Mouse (Mus musculus): ENCODE measurements around the gene Pold4. TPM values are rescaled to one million over a fixed set of nuclear protein-coding genes. Genes with fewer than 3 reads are reported as not detected.

The Pold4 gene
- polyA plus RNA-seq, 1 experiment from 2014 or later = 49.5 TPM

DNA sequence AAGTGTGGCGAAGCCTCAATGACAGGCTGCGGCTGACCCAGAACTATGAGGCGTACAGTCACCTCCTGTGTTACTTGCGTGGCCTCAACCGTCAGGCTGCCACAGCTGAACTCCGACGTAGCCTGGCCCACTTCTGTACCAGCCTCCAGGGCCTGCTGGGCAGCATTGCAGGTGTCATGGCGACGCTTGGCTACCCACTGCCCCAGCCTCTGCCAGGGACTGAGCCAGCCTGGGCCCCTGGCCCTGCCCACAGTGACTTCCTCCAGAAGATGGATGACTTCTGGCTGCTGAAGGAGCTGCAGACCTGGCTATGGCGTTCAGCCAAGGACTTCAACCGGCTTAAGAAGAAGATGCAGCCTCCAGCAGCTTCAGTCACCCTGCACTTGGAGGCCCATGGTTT is 9.5 kb upstream of the Pold4 start:
- DNase-seq (ENCODE audit: low read depth, low spot score) = no peak
- no peak for TF ChIP-seq CTCF (IDR thresholded peaks at IDR 0.05)
- in situ Hi-C loops (cut with MboI; ENCODE audit: low pct_unique_long_range_greater_than_20kb) = no loop called here
- ChIA-PET CTCF (interaction anchor here (1.4 to 20.5 kb wide), 2 partner anchors 10 to 16 kb away, joined by 3 to 396 read pairs; partner anchors contain the start of genes AC109138.7 and Clcf1), POLR2A (interaction anchor here (1.5 to 4.1 kb wide), 3 partner anchors 10 to 14 kb away, joined by 9 to 23 read pairs (median 9); partner anchors contain the start of gene Pold4)
- no peaks in the 10 kb centered on the region for H3K27me3 ChIP-seq
- peak; percentile 22 for ATAC-seq

DNA sequence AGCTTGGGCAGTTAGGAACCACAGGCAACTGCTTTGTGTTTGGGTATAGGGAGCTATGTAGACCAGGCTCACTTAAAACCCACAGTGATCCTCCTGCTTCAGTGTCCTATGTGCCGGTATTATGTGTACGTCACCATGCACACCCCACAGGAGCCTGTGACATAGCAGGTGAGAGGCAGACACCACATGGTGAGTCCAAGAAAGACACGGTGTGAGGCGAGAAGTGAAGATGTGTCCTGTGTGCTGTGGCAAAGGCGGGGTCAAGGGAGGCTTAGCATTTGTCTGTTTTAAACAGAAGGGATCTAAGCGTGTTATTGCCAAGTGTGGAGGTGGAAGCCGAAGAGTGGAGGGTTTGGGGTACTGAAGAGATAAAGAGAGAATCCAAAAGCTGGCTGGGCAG is 4.9 kb upstream of the Pold4 start:
- in situ Hi-C loops (cut with MboI; ENCODE audit: low pct_unique_long_range_greater_than_20kb) = no loop called here
- ATAC-seq (no peak), DNase-seq (ENCODE audit: low read depth, low spot score) (no peak)
- POLR2A ChIA-PET = interaction anchor here (2.3 to 8.3 kb wide), 2 partner anchors 14 to 57 kb away, joined by 9 to 199 read pairs; partner anchors contain the start of genes AC109138.7 and Clcf1
- no peaks in the 10 kb centered on the region for H3K27me3 ChIP-seq
- CTCF ChIA-PET = interaction anchor here (20.5 kb wide), 1 partner anchor 15 kb away, joined by 396 read pairs; the partner anchor contains the start of genes AC109138.7 and Clcf1
- TF ChIP-seq CTCF (IDR thresholded peaks at IDR 0.05) = no peak

DNA sequence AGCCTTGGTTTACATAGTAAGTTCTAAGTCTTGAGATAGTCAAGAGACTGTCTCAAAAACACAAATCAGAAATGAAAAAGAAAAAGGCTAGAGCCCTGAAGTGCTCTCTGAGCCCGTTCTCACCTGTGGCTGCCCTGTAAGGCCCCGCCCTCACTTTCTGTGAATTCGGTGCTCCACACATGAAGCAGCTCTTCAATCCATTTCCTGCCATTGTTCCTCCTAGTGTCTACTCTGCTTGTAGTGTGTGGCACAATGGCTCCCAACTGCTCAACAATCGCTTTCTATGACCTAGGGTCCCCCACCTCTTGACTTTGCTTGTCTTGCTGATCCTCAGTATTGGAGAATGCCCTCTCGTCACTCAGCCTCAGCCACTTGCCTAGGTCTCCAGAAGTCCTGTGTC is 4.3 kb upstream of the Pold4 start:
- CTCF ChIA-PET = interaction anchor here (0.9 to 20.5 kb wide), 12 partner anchors 11 to 107 kb away, joined by 3 to 396 read pairs (median 6); partner anchors contain the start of genes AC109138.7, Aip, Ankrd13d and Clcf1
- in situ Hi-C loops (cut with MboI; ENCODE audit: low pct_unique_long_range_greater_than_20kb) = no loop called here
- no peak for ATAC-seq

DNA sequence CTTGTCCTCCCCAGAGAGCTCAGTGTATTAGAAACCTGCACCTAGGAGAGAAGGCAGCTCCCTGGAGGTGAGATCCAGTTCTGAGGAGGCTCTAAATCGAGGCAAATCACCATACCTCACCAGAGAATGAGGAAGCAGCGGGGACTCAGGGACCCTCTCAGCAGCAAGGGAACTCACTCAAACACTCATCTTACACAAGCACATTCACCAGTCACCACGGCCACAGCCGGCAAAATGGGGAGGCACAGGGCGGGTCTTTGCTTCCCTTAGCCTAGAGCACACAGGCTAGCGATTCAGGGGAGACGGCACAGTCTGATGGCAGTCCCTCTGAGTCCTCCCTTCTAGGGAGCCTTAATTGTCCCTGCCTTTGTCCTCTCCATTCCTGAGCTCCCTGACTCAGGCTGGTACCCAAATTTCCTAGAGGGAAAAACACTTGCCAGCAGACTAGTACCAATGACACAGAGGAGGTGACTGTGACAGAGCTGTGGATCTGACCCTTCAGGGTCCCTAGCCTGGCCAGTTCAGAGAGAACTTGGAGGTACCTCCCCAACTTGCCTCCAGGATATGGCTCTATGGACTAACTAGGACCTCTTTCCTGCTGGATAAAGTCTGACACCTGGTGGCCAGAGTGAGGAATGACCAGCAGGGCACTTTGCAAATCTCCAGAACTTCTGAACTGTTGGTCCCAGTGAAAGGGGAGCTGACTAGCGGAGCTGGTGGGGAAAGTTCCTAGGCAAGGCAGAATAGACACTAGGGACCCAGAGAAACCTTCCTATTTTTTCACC is 3.6 kb upstream of the Pold4 start:
- peak; percentile 98 for TF ChIP-seq CTCF (IDR thresholded peaks at IDR 0.05)
- DNase-seq (ENCODE audit: low read depth, low spot score) = no peak
- ChIA-PET CTCF (interaction anchor here (0.7 to 20.5 kb wide), 22 partner anchors 11 to 176 kb away, joined by 3 to 396 read pairs (median 4); partner anchors contain the start of genes AC109138.7, Aip, Ankrd13d and Cdk2ap2), POLR2A (interaction anchor here (0.7 to 8.3 kb wide), 7 partner anchors 14 to 130 kb away, joined by 3 to 199 read pairs (median 4); partner anchors contain the start of genes AC109138.7, Aip, Clcf1 and Rad9a)
- in situ Hi-C loops (cut with MboI; ENCODE audit: low pct_unique_long_range_greater_than_20kb) = no loop called here
- no peaks in the 10 kb centered on the region for H3K27me3 ChIP-seq
- ATAC-seq = peak; percentile 13

More for the DNA sequence above, 4.3 kb upstream of the Pold4 start:
- no peak for DNase-seq (ENCODE audit: low read depth, low spot score)
- POLR2A ChIA-PET = interaction anchor here (0.7 to 8.3 kb wide), 3 partner anchors 14 to 58 kb away, joined by 3 to 199 read pairs (median 9); partner anchors contain the start of genes AC109138.7 and Clcf1
- no peaks in the 10 kb centered on the region for H3K27me3 ChIP-seq
- TF ChIP-seq CTCF (IDR thresholded peaks at IDR 0.05) = no peak

DNA sequence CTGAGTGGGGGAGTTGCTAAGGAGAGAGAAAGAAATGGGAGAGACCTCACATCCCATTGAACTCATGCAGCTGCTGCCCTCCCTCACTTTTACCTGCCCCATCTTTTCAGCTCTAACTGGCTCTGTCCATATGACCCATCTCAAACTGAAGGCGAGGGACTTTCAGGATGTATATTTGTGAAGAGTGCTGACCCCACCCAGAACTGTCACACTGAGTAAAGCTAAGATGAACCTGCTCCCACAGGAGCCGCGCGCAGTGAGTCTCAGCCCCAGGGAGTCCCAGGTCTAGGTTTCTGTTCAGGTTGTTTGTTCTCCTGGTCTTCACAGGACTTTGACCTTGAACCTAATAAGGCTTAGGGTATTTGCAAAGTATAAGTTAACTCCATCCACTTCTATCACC is 2.8 kb upstream of the Pold4 start:
- no peak for ATAC-seq
- in situ Hi-C loops (cut with MboI; ENCODE audit: low pct_unique_long_range_greater_than_20kb) = no loop called here
- POLR2A ChIA-PET = interaction anchor here (0.8 to 8.3 kb wide), 8 partner anchors 13 to 131 kb away, joined by 3 to 199 read pairs (median 4); partner anchors contain the start of genes AC109138.7, Aip, Clcf1 and Rad9a
- CTCF ChIA-PET = interaction anchor here (0.7 to 20.5 kb wide), 20 partner anchors 10 to 177 kb away, joined by 3 to 396 read pairs (median 5); partner anchors contain the start of genes AC109138.7, Aip, Cdk2ap2 and Clcf1
- no peak for TF ChIP-seq CTCF (IDR thresholded peaks at IDR 0.05)
- DNase-seq (ENCODE audit: low read depth, low spot score) = no peak
- no peaks in the 10 kb centered on the region for H3K27me3 ChIP-seq

DNA sequence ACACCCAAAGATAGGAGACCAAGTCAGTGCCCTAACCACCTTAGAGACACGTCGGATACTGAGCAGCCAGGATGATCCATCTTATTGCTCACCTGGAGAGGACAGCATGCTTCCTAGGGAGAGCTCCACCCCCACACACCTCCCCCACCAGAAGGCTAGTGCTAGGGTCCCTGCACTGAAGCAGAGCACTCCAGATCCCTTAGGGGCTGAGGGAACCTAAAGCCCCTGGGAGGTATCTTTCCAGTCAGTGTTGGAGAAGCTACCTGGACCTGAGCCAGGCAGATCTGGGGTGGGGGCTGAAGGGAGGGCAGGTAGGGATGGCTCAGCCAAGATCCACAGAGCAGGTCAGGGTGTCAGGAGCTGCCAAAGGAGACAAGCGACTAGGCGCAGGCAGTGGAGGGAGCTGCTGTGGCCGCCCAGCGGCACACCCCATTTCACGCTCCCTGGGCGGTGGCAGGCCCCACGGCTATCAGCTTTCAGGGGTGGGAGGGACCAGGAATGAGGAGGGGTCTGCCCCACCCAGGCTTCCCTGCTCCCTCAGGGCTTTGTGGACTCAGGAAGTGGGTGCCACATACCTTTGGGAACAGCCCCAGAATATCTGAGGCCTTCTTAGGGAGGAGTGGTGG is 2.1 kb upstream of the Pold4 start:
- TF ChIP-seq CTCF (IDR thresholded peaks at IDR 0.05) = no peak
- ChIA-PET POLR2A (interaction anchor here (0.8 to 8.3 kb wide), 9 partner anchors 12 to 104 kb away, joined by 3 to 199 read pairs (median 3); partner anchors contain the start of genes AC109138.7, Aip, Clcf1 and Rad9a), CTCF (interaction anchor here (0.8 to 20.5 kb wide), 9 partner anchors 13 to 132 kb away, joined by 3 to 396 read pairs (median 6); partner anchors contain the start of genes AC109138.7, Aip, Cdk2ap2 and Clcf1)
- in situ Hi-C loops (cut with MboI; ENCODE audit: low pct_unique_long_range_greater_than_20kb) = no loop called here
- DNase-seq (ENCODE audit: low read depth, low spot score) (no peak), ATAC-seq (no peak)
- H3K27me3 ChIP-seq = no peaks in the 10 kb centered on the region

DNA sequence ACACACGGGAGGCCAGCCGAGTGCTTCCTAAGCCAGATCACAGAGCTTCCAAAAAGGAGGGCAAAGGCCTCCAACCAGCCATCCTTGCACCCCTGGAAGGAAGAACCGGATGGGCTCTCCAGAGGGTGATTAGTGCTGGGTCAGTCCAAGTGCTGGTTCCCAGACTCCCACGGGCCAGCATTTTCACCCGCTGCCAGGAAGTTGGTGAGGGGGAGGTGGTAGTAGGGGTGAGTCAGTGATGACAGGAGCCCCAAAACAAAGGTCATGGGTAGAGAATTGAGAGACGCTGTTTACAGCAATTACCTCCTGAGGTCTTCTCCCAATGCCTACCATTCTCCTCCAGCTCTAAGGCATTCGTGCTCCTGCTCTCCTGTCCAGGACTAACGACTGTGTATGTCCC is 1.3 kb upstream of the Pold4 start:
- ATAC-seq = no peak
- in situ Hi-C loops (cut with MboI; ENCODE audit: low pct_unique_long_range_greater_than_20kb) = no loop called here

DNA sequence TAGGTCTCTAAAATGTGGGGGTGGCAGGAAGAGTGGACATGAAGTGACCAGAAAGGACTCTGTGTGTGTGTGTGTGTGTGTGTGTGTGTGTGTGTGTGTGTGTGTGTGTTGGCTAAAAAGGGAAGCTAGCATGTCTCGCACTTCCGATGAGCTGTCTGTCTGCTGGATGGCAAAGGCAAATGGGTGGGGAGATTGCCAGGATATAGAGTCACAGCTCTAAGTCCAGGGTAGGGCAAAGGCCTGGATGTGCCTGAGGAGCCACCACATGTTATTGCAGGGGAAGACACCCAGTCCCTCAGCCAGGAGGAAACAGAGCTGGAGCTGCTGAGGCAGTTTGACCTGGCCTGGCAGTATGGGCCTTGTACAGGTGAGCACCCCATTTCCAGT is 480 bp downstream of the Pold4 start:
- CTCF ChIA-PET = interaction anchor here (1.0 to 20.5 kb wide), 3 partner anchors 11 to 31 kb away, joined by 3 to 396 read pairs (median 3); partner anchors contain the start of genes AC109138.7, Clcf1 and Rad9a
- H3K27me3 ChIP-seq = no peaks in the 10 kb centered on the region
- ATAC-seq (no peak), DNase-seq (ENCODE audit: low read depth, low spot score) (no peak)
- no peak for TF ChIP-seq CTCF (IDR thresholded peaks at IDR 0.05)
- in situ Hi-C loops (cut with MboI; ENCODE audit: low pct_unique_long_range_greater_than_20kb) = no loop called here
- POLR2A ChIA-PET = interaction anchor here (0.9 to 8.3 kb wide), 5 partner anchors 9 to 159 kb away, joined by 3 to 199 read pairs (median 4); partner anchors contain the start of genes AC109138.7 and Clcf1

More for the DNA sequence above, 1.3 kb upstream of the Pold4 start:
- ChIA-PET CTCF (interaction anchor here (0.8 to 20.5 kb wide), 4 partner anchors 12 to 60 kb away, joined by 3 to 396 read pairs (median 10); partner anchors contain the start of genes AC109138.7 and Clcf1), POLR2A (interaction anchor here (1.3 to 8.3 kb wide), 2 partner anchors 17 to 60 kb away, joined by 3 to 199 read pairs; partner anchors contain the start of genes AC109138.7 and Clcf1)
- H3K27me3 ChIP-seq = no peaks in the 10 kb centered on the region
- TF ChIP-seq CTCF (IDR thresholded peaks at IDR 0.05) = no peak
- DNase-seq (ENCODE audit: low read depth, low spot score) = no peak

DNA sequence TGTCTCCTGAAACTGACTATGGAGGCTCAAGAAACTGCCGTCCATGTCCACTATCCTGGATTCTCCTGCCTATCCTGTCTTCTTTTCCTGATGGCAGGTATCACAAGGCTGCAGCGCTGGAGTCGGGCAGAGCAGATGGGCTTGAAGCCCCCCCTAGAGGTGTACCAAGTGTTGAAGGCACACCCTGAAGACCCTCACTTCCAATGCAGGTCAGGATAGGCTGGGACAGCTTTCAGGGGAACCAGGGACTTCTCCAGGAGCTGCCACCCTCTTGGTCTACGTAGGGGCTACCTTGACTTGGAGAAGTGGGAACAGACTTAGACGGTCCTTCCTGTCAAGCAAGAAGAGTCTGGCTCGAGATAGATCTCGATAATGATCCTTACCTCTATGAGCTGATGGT is 952 bp downstream of the Pold4 start:
- ChIA-PET POLR2A (interaction anchor here (0.9 to 8.3 kb wide), 4 partner anchors 10 to 78 kb away, joined by 3 to 199 read pairs (median 6); partner anchors contain the start of genes AC109138.7 and Clcf1), CTCF (interaction anchor here (1.0 to 20.5 kb wide), 3 partner anchors 10 to 31 kb away, joined by 3 to 396 read pairs (median 3); partner anchors contain the start of genes AC109138.7, Clcf1 and Rad9a)
- in situ Hi-C loops (cut with MboI; ENCODE audit: low pct_unique_long_range_greater_than_20kb) = no loop called here
- no peak for TF ChIP-seq CTCF (IDR thresholded peaks at IDR 0.05)
- no peak for DNase-seq (ENCODE audit: low read depth, low spot score)
- ATAC-seq = no peak
- no peaks in the 10 kb centered on the region for H3K27me3 ChIP-seq
